Mouse (Mus musculus) thymus, adult 2 months (tissue): ENCODE results near the gene Aldh1l1. TPM values are rescaled to one million over a fixed set of nuclear protein-coding genes. Genes with fewer than 3 reads are reported as not detected.

Source experiments
- DNase-seq: peaks from one replicate; pipeline ENCODE4 v3.0.0; 2021
- H3K27ac ChIP-seq: fragments of 200-500 bp; 2 replicates; pipeline ENCODE4 v1.5.1; 2012; ENCODE audit warnings: low read length, control low read depth; ENCODE audit not compliant: control insufficient read depth, insufficient read depth
- H3K27me3 ChIP-seq: fragments of 200-500 bp; 2 replicates; pipeline ENCODE4 v1.6.1; 2012; ENCODE audit warnings: mild to moderate bottlenecking, low read length, moderate library complexity, mixed read lengths; ENCODE audit not compliant: control insufficient read depth, insufficient read depth
- H3K36me3 ChIP-seq: fragments of 200-500 bp; 2 replicates; pipeline ENCODE4 v1.6.1; 2012; ENCODE audit warnings: mild to moderate bottlenecking, low read length, moderate library complexity; ENCODE audit not compliant: control insufficient read depth, insufficient read depth
- H3K4me1 ChIP-seq: fragments of 200-500 bp; replicated peaks from 2 replicates; pipeline ENCODE4 v1.6.1; 2012; ENCODE audit warnings: low read length; ENCODE audit not compliant: control insufficient read depth, insufficient read depth
- H3K4me3 ChIP-seq: fragments of 200-500 bp; 2 replicates; pipeline ENCODE4 v1.5.1; 2012; ENCODE audit warnings: mild to moderate bottlenecking, low read length, control low read depth, moderate library complexity; ENCODE audit not compliant: control insufficient read depth, insufficient read depth
- CTCF ChIP-seq: fragments of 200-500 bp; IDR thresholded peaks from 2 replicates; pipeline ENCODE4 v1.5.1; 2012; ENCODE audit warnings: mild to moderate bottlenecking, control low read depth, low read length, moderate library complexity, borderline replicate concordance; ENCODE audit not compliant: control insufficient read depth, poor library complexity, insufficient read depth; ENCODE audit errors: extremely low read depth
- POLR2A ChIP-seq: fragments of 200-500 bp; IDR thresholded peaks from 2 replicates; pipeline ENCODE4 v1.6.1; 2012; ENCODE audit warnings: mild to moderate bottlenecking, low read length, control low read depth, moderate library complexity; ENCODE audit not compliant: control insufficient read depth, poor library complexity, insufficient read depth; ENCODE audit errors: extremely low read depth
- WGBS: fragments of 180-500 bp; shearing (Covaris S2); methylation state at CpG from one replicate; pipeline ENCODE4 v1.1.7; 2018; 5-methylcytosine and 5-hydroxymethylcytosine counted together
- polyA plus RNA-seq: library from polyadenylated mRNA; depleted of rRNA; stranded (reverse); fragments of >200 nt; gene quantifications from 2 replicates; pipeline ENCODE4 v1.2.3, GENCODE M21; 2012; rRNA removed

Gene Aldh1l1
- polyA plus RNA-seq: 14.0 and 14.8 TPM in 2 replicates

DNA sequence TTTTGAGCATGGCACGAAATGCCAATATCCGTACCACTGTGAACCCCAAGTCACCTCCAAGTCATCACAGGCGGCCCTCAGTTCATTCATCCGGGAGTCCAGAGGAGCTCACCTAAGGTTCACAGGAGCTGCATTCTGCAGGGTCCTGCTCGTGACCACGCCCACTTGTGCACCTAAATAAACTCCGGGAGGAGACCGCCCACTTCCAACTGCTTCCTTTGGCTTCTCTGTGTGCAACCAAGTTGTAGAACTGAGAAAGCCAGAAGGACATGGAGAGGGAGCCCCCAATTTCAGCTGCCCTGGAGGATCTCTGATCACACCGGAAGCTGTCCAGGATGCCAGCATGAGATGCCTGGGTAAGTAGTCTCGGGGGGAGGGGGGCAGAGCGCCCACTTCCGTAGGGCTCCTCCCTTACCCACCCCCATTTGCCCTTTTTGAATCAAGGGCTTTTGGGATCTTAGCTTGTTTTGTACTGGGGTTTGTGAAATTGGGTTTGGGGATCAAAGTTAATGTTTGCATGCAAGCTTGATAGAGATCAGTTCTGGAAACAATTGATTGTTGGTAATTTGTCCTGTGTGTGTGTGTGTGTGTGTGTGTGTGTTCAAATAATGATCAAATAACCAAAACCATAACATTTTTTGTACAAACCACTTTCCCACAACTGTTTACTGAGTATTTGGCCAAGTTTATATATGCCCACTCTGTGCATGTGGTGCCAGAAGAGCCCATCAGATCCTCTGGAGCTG lies at the start of gene Aldh1l1:
Gene Aldh1l1 (plus strand): TSS at position 252 of the 746 bp plus-strand sequence.
- TF ChIP-seq POLR2A (no peak), CTCF (no peak)
- WGBS: 90% methylated on average over 12 of the region's 12 CpGs
- H3K27ac ChIP-seq: no peak within 1 kb of the TSS
- DNase-seq: no peak
- no peak within 1 kb of the TSS for H3K4me3 ChIP-seq
- H3K27me3 ChIP-seq: no peaks in the 10 kb centered on the region
- no peaks in the 10 kb centered on the region for H3K4me1 ChIP-seq
- H3K36me3 ChIP-seq: no peaks in the 10 kb centered on the region

DNA sequence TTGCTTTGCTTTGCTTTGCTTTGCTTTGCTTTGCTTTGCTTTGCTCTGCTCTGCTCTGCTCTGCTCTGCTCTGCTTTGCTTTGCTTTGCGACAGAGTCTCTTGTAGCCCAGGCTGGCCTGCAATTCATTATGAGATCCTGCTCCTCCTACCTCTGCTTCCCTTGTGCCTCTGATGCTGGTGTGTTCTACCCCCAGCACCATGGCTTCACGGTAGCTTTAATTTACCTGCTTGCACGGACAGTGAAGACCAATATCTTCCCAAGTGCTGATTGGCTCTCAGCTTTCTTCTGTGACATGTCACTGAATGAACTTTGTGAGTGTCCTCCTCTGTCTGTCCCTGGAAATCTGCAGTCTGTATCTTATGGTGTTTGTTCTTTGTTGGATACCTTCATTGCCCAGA lies 49.2 kb upstream of the Aldh1l1 start:
- no peak for TF ChIP-seq POLR2A
- no peak for TF ChIP-seq CTCF
- no peaks in the 10 kb centered on the region for H3K4me1 ChIP-seq
- WGBS: 95% methylated on average over 3 of the region's 3 CpGs
- no peak overlapping the region for H3K4me3 ChIP-seq
- H3K27ac ChIP-seq: no peak overlapping the region
- DNase-seq: no peak
- no peaks in the 10 kb centered on the region for H3K36me3 ChIP-seq
- no peaks in the 10 kb centered on the region for H3K27me3 ChIP-seq

DNA sequence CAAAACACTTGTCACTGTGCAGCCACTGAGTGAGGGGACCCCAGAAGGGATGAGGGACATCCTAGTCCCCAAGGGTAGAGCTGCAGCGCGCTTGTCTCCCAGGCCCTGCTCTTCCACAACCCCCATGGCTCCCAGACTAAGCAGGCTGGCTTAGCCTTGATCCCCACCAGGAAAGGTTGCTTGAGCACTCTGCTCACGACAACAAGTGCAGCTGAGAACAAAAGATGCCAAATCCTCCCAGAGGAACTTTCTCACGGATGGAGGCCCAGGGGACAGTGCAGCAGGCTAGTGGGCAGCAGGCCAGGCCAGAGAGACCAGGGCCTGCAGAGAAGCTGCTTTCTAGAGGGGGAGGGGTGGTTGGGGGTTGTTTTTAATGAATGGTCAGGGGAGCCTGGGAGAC lies 39.3 kb upstream of the Aldh1l1 start:
- 84% methylated on average over 4 of the region's 4 CpGs for WGBS
- Histone ChIP-seq H3K4me3 (no peak overlapping the region), H3K27me3 (no peaks in the 10 kb centered on the region), H3K27ac (no peak overlapping the region), H3K4me1 (no peaks in the 10 kb centered on the region), H3K36me3 (no peaks in the 10 kb centered on the region)
- TF ChIP-seq POLR2A: no peak
- DNase-seq: no peak

DNA sequence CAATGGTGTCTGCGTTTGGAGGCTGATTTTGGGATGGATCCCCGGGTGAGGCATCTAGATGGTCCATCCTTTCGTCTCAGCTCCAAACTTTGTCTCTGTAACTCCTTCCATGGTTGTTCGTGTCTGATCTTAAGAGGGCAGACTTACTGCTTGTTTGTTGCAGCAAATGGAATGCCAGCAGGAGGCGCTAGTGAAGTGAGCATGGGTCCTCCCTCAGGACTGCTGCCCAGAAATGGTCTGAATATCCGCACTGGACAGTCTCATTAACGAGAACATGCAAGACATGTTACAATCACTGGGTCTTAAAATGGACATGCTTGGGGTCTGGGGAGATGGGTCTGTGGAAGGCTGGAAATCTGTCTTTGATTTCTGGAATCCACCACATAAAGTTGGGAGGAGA lies 36.0 kb upstream of the Aldh1l1 start:
- H3K36me3 ChIP-seq: no peaks in the 10 kb centered on the region
- no peaks in the 10 kb centered on the region for H3K27me3 ChIP-seq
- 26% methylated on average over 7 of the region's 7 CpGs for WGBS
- H3K27ac ChIP-seq: no peak overlapping the region
- peak; percentile 31 for DNase-seq
- H3K4me3 ChIP-seq: no peak overlapping the region
- no peaks in the 10 kb centered on the region for H3K4me1 ChIP-seq
- TF ChIP-seq CTCF: no peak

DNA sequence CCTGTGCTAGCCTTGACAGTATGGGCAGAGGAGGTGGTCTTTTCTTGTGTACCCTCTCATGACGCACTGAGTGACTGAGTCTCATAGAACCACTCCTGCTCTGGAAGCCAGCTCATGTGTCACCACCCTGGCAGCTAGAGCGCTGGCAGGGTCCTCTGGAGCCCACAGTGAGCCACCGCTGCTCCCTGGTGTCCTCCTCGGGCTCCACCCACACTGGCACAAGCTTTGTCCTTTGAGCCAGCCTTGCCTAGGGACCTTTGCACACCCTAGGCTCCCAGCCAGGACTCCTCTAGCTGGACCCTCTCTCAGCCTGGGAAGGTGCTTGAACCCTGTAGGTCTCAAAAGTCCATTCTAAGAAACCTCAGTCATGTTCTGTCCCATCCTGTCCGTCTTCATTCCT lies 35.5 kb upstream of the Aldh1l1 start:
- Histone ChIP-seq H3K36me3 (no peaks in the 10 kb centered on the region), H3K27me3 (no peaks in the 10 kb centered on the region), H3K27ac (no peak overlapping the region), H3K4me3 (no peak overlapping the region), H3K4me1 (no peaks in the 10 kb centered on the region)
- 74% methylated on average over 5 of the region's 5 CpGs for WGBS
- DNase-seq: no peak
- TF ChIP-seq CTCF (no peak), POLR2A (no peak)

DNA sequence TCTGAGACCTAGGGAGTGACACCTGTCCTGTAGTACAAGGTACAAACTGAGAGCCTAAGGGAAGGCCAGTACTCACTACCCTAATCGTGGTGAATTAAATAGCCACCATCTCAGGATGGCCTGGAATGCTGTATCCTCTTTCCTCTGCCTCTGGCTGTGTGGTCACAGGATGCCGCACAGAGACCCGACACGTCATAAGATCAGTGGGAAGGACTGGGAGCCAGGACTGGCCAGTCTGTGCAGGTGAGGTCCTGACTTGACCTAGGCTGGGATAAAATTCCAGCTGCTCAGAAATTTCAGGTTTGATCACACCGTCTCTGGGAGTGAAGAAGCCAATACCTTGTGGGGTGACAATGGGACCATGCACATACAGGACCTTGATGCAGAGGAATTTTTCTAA lies 34.7 kb upstream of the Aldh1l1 start:
- WGBS: 92% methylated on average over 5 of the region's 5 CpGs
- Histone ChIP-seq H3K27me3 (no peaks in the 10 kb centered on the region), H3K4me1 (no peaks in the 10 kb centered on the region), H3K4me3 (no peak overlapping the region), H3K36me3 (no peaks in the 10 kb centered on the region), H3K27ac (no peak overlapping the region)
- DNase-seq: no peak
- TF ChIP-seq CTCF (no peak), POLR2A (no peak)

DNA sequence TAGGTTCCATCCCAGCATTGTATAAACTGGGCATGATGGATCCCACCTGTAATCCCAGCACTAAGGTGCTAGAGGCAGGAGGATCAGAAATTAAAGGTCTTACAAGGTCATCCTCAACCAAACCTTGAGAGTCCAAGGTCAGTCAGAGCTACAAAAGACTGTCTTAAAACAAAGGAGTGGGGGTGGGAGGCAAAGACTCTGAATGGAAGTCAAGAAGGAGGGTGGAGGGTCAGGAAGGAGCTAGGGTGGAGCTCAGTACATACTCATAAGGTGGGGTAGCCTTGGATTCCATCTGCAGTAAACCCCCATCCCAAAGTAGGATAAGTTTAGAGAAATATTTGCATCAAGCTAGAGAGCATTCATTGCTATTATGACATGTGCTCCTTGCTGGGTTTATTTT lies 33.6 kb upstream of the Aldh1l1 start:
- H3K27ac ChIP-seq: no peak overlapping the region
- H3K4me3 ChIP-seq: no peak overlapping the region
- no peak for DNase-seq
- H3K36me3 ChIP-seq: no peaks in the 10 kb centered on the region
- H3K4me1 ChIP-seq: no peaks in the 10 kb centered on the region
- no peaks in the 10 kb centered on the region for H3K27me3 ChIP-seq
- no peak for TF ChIP-seq CTCF
- TF ChIP-seq POLR2A: no peak
